Mouse (Mus musculus) heart, adult 9 months (tissue): Measurements from ENCODE around the gene Bend5.

Source experiments
- DNase-seq, 2 experiments: peaks; one replicate each; pipeline ENCODE4 v3.0.0; 2022; ENCODE audit warnings: low spot score in 2 of 2

Gene Bend5

GRCm38 (mm10) chr4:111486187-111486586, 71.4 kb downstream of the Bend5 start:
- no peak for DNase-seq

- DNase-seq: no peak
These were observed 72.5 kb downstream of the Bend5 start for GRCm38 (mm10) chr4:111487233-111487843.

- no peak for DNase-seq
These were observed 79.1 kb downstream of the Bend5 start for GRCm38 (mm10) chr4:111493750-111494404.

GRCm38 (mm10) chr4:111495949-111496348, 81.1 kb downstream of the Bend5 start:
- DNase-seq: peak; percentile 11 to 54

GRCm38 (mm10) chr4:111498751-111499150, 83.9 kb downstream of the Bend5 start:
- no peak for DNase-seq

GRCm38 (mm10) chr4:111501441-111501840, 86.6 kb downstream of the Bend5 start:
- no peak for DNase-seq

GRCm38 (mm10) chr4:111502965-111503727, 88.3 kb downstream of the Bend5 start:
- no peak for DNase-seq

GRCm38 (mm10) chr4:111504952-111505351, 90.1 kb downstream of the Bend5 start:
- no peak for DNase-seq
